In the genomic region with DNA sequence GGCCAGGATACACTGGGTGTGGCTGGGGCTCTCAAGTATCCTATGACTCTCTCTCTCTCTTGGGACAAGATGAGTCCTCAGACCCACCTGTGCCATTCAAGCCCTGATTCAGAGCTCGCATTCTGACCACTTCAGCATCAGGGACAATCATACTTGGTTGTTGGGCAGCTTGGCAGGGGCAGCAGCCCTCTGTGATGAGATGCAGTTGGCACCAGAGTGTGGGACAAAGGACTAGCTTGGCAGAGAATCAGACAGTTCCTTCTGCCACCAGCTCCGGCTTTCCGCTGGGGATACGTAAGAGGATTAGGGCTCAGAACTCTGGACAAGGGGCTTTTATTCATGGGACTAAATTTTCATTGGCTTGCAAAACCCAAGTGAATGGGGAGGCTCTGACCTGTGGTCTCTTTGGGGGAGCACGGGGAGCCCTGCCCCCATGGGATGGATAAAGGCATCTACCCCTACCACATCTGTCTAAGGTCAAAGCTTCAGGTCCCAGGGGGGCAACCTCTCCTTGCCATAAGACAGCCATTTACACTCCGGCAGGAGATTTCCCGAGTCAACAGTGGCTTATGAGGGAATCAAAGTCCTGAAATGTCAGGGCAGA, we compare ENCODE assay signal across 11 mouse cellular contexts. TPM values are rescaled to one million over a fixed set of nuclear protein-coding genes. Genes with fewer than 3 reads are reported as not detected.
DNase-seq lines count a peak whose midpoint lies in the region; ATAC-seq lines count a peak whose summit lies in the region.
"Had no signal": no experiment of that assay in that cellular context is flagged by ENCODE, and none has a peak within 500 bp of the region (broad histone marks: within the 10 kb centered on the region; RNA-seq: fewer than 3 reads in every experiment).

No protein-coding gene starts in this region.

- no peaks in the 10 kb centered on the region; the same call in 1 of the 2 replicates for H3K4me1 ChIP-seq in hindbrain, embryonic 16.5 days (ENCODE audit: control insufficient read depth, insufficient read depth, low read depth, low read length)
- H3K4me1 ChIP-seq in midbrain, embryonic 11.5 days (ENCODE audit: control insufficient read depth, insufficient read depth, low read length) = peaks cover 13% of the 10 kb centered on the region
- H3K4me1 ChIP-seq: liver, embryonic 13.5 days had no signal

- no peak overlapping the region for H3K9ac ChIP-seq in hindbrain, embryonic 16.5 days (ENCODE audit: low read depth, low read length)
- peak overlapping the region; percentile 18; the same call in 1 of the 2 replicates for H3K9ac ChIP-seq in midbrain, embryonic 11.5 days (ENCODE audit: low read length)
- H3K9ac ChIP-seq: liver, embryonic 13.5 days had no signal

- peak overlapping the region; percentile 65 for H3K27ac ChIP-seq in hindbrain, embryonic 16.5 days (ENCODE audit: low read depth, low read length)
- peak overlapping the region; percentile 54; the same call in 1 of the 2 replicates for H3K27ac ChIP-seq in midbrain, embryonic 11.5 days (ENCODE audit: low read depth, low read length)
- H3K27ac ChIP-seq: liver, embryonic 13.5 days had no signal

- 0 out of 2 replicates have a peak, but pooled peaks have one; percentile 45 for ATAC-seq in cerebellum, adult (ENCODE audit: insufficient number of reproducible peaks, low FRiP score, low TSS enrichment)
- peak; percentile 93 for ATAC-seq in hindbrain, embryonic 16.5 days
- peak; percentile 73 for ATAC-seq in midbrain, embryonic 11.5 days (ENCODE audit: low FRiP score)

- H3K4me2 ChIP-seq in hindbrain, embryonic 16.5 days (ENCODE audit: low read length) = no peak overlapping the region
- H3K4me2 ChIP-seq in midbrain, embryonic 11.5 days = peak overlapping the region; percentile 13; the same call in 1 of the 2 replicates
- H3K4me2 ChIP-seq: liver, embryonic 13.5 days had no signal

- DNase-seq in cerebellum, adult 8-10 months = peak; percentile 54
- DNase-seq in midbrain, embryonic 11.5 days (ENCODE audit: low spot score, missing footprints) = peak; percentile 90
- DNase-seq in lung, postnatal 25 days (ENCODE audit: low spot score) = no peak
- no peak for DNase-seq in urinary bladder, postnatal 36 days (ENCODE audit: low spot score in 2 of 2)
- no peak for DNase-seq in urinary bladder, postnatal 10 days (ENCODE audit: low spot score)
- DNase-seq: adrenal gland, postnatal 36 days; kidney, postnatal 25 days; liver, embryonic 13.5 days had no signal

- H3K9me3 ChIP-seq in hindbrain, embryonic 16.5 days (ENCODE audit: control insufficient read depth, low read length) = no peaks in the 10 kb centered on the region
- no peaks in the 10 kb centered on the region for H3K9me3 ChIP-seq in midbrain, embryonic 11.5 days (ENCODE audit: control insufficient read depth, low read length)
- H3K9me3 ChIP-seq: liver, embryonic 13.5 days had no signal

- 43% methylated on average over 7 of the region's 7 CpGs for WGBS in hindbrain, embryonic 16.5 days
- 20% methylated on average over 7 of the region's 7 CpGs for WGBS in midbrain, embryonic 11.5 days

- no peaks in the 10 kb centered on the region for H3K36me3 ChIP-seq in hindbrain, embryonic 16.5 days (ENCODE audit: control insufficient read depth, insufficient read depth, low read length)
- H3K36me3 ChIP-seq in midbrain, embryonic 11.5 days (ENCODE audit: control insufficient read depth, insufficient read depth, low read length) = no peaks in the 10 kb centered on the region
- H3K36me3 ChIP-seq: liver, embryonic 13.5 days had no signal

- H3K27me3 ChIP-seq in hindbrain, embryonic 16.5 days (replicated peaks; ENCODE audit: control insufficient read depth, insufficient read depth, low read length) = no peaks in the 10 kb centered on the region
- H3K27me3 ChIP-seq in midbrain, embryonic 11.5 days (ENCODE audit: control insufficient read depth, insufficient read depth, low read length) = no peaks in the 10 kb centered on the region
- H3K27me3 ChIP-seq: liver, embryonic 13.5 days had no signal

- no peak overlapping the region for H3K4me3 ChIP-seq in hindbrain, embryonic 16.5 days (ENCODE audit: low read length)
- no peak overlapping the region for H3K4me3 ChIP-seq in midbrain, embryonic 11.5 days (ENCODE audit: low read depth, low read length)
- H3K4me3 ChIP-seq: liver, embryonic 13.5 days; myocyte had no signal

RNA-seq across cellular contexts. Expression of a gene that starts 17.6 kb away (rescaled TPM):
- 39.0 and 40.2 TPM in 2 replicates for polyA plus RNA-seq in hindbrain, embryonic 16.5 days (2015; fragmentation: Nextera tagmentation; extraction: Ambion mirVana)
- polyA plus RNA-seq in midbrain, embryonic 11.5 days (2014; fragmentation: Nextera tagmentation; extraction: Ambion mirVana) = 32.8 and 40.2 TPM in 2 replicates

RNA-seq across cellular contexts. Expression of a gene that starts 43.8 kb away (rescaled TPM):
- 207 and 212 TPM in 2 replicates for polyA plus RNA-seq in hindbrain, embryonic 16.5 days (2015; fragmentation: Nextera tagmentation; extraction: Ambion mirVana)
- polyA plus RNA-seq in midbrain, embryonic 11.5 days (2014; fragmentation: Nextera tagmentation; extraction: Ambion mirVana) = 12.9 and 14.2 TPM in 2 replicates

RNA-seq across cellular contexts. Expression of a gene that starts 45.7 kb away (rescaled TPM):
- 57.8 and 59.0 TPM in 2 replicates for polyA plus RNA-seq in hindbrain, embryonic 16.5 days (2015; fragmentation: Nextera tagmentation; extraction: Ambion mirVana)
- 19.2 and 24.9 TPM in 2 replicates for polyA plus RNA-seq in midbrain, embryonic 11.5 days (2014; fragmentation: Nextera tagmentation; extraction: Ambion mirVana)

Comparison
In these comparisons a context has a peak if more than half of its experiments do, and no peak if none do; other contexts are left out.
1. DNase-seq: peak in cerebellum, adult 8-10 months (single experiment) and midbrain, embryonic 11.5 days (single experiment); none in lung, postnatal 25 days (single experiment), urinary bladder, postnatal 36 days (0 of 2) and urinary bladder, postnatal 10 days (single experiment).
2. RNA of a gene that starts 43.8 kb away (polyA plus RNA-seq): 207 to 212 TPM in hindbrain, embryonic 16.5 days; 12.9 to 14.2 TPM in midbrain, embryonic 11.5 days; every median in the first group is over 10 times any median in the second.
3. Peak in every context shown above with its lines, with median percentiles within 50 percentile points of each other: ATAC-seq.